Mouse (Mus musculus) ovary, postnatal 36 days (tissue): ENCODE measurements around the gene Tecr.

Experiments
- DNase-seq: peaks from one replicate; pipeline ENCODE4 v3.0.0; 2022; ENCODE audit warnings: low spot score, mixed read lengths

Gene Tecr

GRCm38 (mm10) chr8:83563246-83563645 is 44.5 kb downstream of the Tecr start:
- no peak for DNase-seq

- DNase-seq, result no peak
Measured at GRCm38 (mm10) chr8:83562669-83563068, 45.1 kb downstream of the Tecr start.

GRCm38 (mm10) chr8:83535736-83536135 is 72.0 kb downstream of the Tecr start, which contains the start of gene Olfr370:
Olfr370 (plus strand) TSS chr8:83535780.
- no peak for DNase-seq

GRCm38 (mm10) chr8:83534802-83535201 is 73.0 kb downstream of the Tecr start:
- DNase-seq, result no peak
